Mouse (Mus musculus): ENCODE measurements around the gene Fnbp1. TPM values are rescaled to one million over a fixed set of nuclear protein-coding genes. Genes with fewer than 3 reads are reported as not detected.

The Fnbp1 gene
- polyA plus RNA-seq, 1 experiment from 2014 or later, result 21.7 TPM

DNA sequence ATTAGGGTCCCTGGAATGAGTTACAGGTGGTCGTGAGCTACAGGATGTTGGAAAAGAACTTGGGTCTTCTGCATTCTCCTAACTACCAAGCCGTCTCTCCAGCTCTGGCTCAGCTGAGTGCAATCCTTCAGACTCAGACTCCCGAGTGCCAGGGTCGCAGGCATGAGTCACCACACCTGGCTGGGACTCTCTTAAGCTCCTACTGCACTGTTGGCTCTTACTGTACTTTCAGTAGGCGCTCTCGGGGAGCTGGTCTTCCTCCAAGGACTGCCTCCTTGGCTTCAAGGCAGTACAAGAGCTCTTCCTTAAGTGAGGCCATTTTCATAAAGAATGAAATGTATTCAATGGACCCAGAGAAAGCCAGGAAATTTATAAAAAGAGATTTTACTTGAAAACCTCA lies 100.4 kb downstream of the Fnbp1 start:
- ATAC-seq (ENCODE audit: low read depth), result no peak
- no peak for DNase-seq (ENCODE audit: low spot score)
- Histone ChIP-seq H3K9me3 (ENCODE audit: control insufficient read depth, low read length) (0 out of 2 replicates have a peak, but pooled peaks cover 7% of the 10 kb centered on the region), H3K4me2 (ENCODE audit: low read depth, low read length) (no peak overlapping the region), H3K27me3 (replicated peaks; ENCODE audit: control insufficient read depth, insufficient read depth, low read length) (no peaks in the 10 kb centered on the region), H3K4me3 (ENCODE audit: low read depth, low read length) (no peak overlapping the region), H3K36me3 (ENCODE audit: control insufficient read depth, insufficient read depth, low read length) (peaks cover 56% of the 10 kb centered on the region), H3K27ac (replicated peaks; ENCODE audit: low read depth, low read length) (no peak overlapping the region), H3K9ac (ENCODE audit: low read depth, low read length) (no peak overlapping the region), H3K4me1 (ENCODE audit: control insufficient read depth, insufficient read depth, low read length) (no peaks in the 10 kb centered on the region)
- 85% methylated on average over 6 of the region's 6 CpGs for WGBS

DNA sequence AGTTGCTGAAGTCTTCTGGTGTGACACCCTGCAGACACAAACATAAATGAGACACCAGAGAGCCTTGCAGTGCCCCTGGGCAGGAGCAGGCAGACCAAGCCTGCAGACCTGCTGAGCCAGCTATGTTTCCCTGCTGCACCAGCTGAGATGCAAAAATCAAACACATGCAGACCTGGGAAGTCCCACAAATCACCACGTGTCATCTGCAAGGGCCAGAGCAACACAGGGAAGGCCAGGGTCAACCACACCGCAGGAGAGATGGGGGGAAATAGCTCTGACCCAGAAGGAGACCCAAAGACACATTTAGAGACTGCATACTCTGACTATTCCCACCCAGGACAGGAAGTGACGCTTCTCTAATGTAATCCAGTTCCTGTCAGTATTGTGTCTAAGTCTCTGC lies 101.3 kb downstream of the Fnbp1 start:
- DNase-seq (ENCODE audit: low spot score) (no peak), ATAC-seq (ENCODE audit: low read depth) (no peak)
- 78% methylated on average over 3 of the region's 3 CpGs for WGBS
- H3K4me3 ChIP-seq (ENCODE audit: low read depth, low read length), result no peak overlapping the region
- no peak overlapping the region for H3K9ac ChIP-seq (ENCODE audit: low read depth, low read length)
- H3K36me3 ChIP-seq (ENCODE audit: control insufficient read depth, insufficient read depth, low read length), result peaks cover 60% of the 10 kb centered on the region
- H3K4me2 ChIP-seq (ENCODE audit: low read depth, low read length), result no peak overlapping the region
- H3K27me3 ChIP-seq (replicated peaks; ENCODE audit: control insufficient read depth, insufficient read depth, low read length), result no peaks in the 10 kb centered on the region
- no peaks in the 10 kb centered on the region for H3K4me1 ChIP-seq (ENCODE audit: control insufficient read depth, insufficient read depth, low read length)
- 0 out of 2 replicates have a peak, but pooled peaks cover 7% of the 10 kb centered on the region for H3K9me3 ChIP-seq (ENCODE audit: control insufficient read depth, low read length)
- no peak overlapping the region for H3K27ac ChIP-seq (replicated peaks; ENCODE audit: low read depth, low read length)

DNA sequence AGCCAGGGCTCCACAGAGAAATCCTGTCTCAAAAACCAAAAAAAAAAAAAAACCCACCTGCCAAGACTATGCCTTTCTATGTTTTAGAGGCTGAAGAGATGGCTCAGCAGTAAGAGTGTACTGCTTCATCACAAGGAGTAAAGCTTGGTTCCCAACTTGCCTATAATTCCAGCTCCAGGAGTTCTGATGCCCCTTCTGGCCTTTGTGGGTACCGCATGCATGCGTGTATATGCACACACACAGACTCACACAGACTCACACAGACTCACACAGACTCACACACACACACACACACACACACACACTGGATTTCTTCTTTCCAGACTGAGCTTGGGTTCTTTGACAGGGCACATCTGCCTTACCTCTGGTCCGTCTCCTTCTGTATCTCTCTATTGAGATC lies 101.8 kb downstream of the Fnbp1 start:
- no peak overlapping the region for H3K27ac ChIP-seq (replicated peaks; ENCODE audit: low read depth, low read length)

DNA sequence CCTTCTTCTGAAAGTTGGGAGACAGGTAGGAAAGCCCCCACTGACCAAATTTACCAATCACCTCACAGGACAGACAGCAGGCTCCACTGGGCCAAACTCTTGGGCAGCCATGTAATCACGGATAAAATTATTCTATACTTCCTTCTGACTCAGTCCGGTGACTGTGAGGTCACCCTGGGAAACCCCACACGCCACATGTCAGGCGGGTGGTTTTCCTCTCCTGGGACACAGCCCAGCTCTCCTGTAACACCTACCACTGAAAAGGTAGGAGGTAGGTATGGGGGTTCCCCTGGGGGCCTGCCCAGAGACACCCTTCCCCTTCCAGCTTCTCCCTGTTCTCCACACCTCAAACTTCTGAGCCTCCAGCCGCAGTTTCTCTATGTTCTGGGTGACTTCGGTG lies 105.0 kb downstream of the Fnbp1 start:
- H3K9me3 ChIP-seq (ENCODE audit: control insufficient read depth, low read length), result 0 out of 2 replicates have a peak, but pooled peaks cover 7% of the 10 kb centered on the region
- H3K36me3 ChIP-seq (ENCODE audit: control insufficient read depth, insufficient read depth, low read length), result peaks cover 79% of the 10 kb centered on the region
- H3K27ac ChIP-seq (replicated peaks; ENCODE audit: low read depth, low read length), result no peak overlapping the region
- no peak for DNase-seq (ENCODE audit: low spot score)
- H3K4me1 ChIP-seq (ENCODE audit: control insufficient read depth, insufficient read depth, low read length), result no peaks in the 10 kb centered on the region
- H3K4me3 ChIP-seq (ENCODE audit: low read depth, low read length), result no peak overlapping the region
- no peak overlapping the region for H3K9ac ChIP-seq (ENCODE audit: low read depth, low read length)
- no peak overlapping the region for H3K4me2 ChIP-seq (ENCODE audit: low read depth, low read length)
- no peaks in the 10 kb centered on the region for H3K27me3 ChIP-seq (replicated peaks; ENCODE audit: control insufficient read depth, insufficient read depth, low read length)
- 93% methylated on average over 6 of the region's 6 CpGs for WGBS
- no peak for ATAC-seq (ENCODE audit: low read depth)

More for the DNA sequence above, 101.8 kb downstream of the Fnbp1 start:
- ATAC-seq (ENCODE audit: low read depth), result no peak
- no peak for DNase-seq (ENCODE audit: low spot score)
- WGBS, result 96% methylated on average over 3 of the region's 3 CpGs
- Histone ChIP-seq H3K4me1 (ENCODE audit: control insufficient read depth, insufficient read depth, low read length) (no peaks in the 10 kb centered on the region), H3K36me3 (ENCODE audit: control insufficient read depth, insufficient read depth, low read length) (peaks cover 64% of the 10 kb centered on the region), H3K9ac (ENCODE audit: low read depth, low read length) (no peak overlapping the region), H3K27me3 (replicated peaks; ENCODE audit: control insufficient read depth, insufficient read depth, low read length) (no peaks in the 10 kb centered on the region), H3K4me3 (ENCODE audit: low read depth, low read length) (no peak overlapping the region), H3K9me3 (ENCODE audit: control insufficient read depth, low read length) (0 out of 2 replicates have a peak, but pooled peaks cover 7% of the 10 kb centered on the region), H3K4me2 (ENCODE audit: low read depth, low read length) (no peak overlapping the region)

DNA sequence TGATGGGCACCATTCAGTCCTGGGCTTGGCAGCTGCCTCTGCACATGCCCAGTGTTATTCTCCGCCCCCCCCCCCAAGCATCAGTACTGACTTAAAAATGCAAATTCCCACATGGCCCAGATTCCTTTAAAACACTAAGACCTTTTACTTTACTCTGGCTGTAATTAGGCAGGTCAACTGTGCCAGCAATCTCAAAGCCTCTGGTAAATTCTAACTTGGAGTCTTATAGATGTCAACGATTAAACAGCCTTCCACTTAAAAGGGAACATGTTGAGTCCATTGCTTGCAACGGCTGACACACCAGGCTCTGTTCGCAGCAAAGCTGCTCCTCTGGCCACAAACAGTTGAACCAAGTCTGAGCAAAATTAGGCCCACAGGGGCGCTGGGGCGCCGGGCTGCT lies 109.8 kb downstream of the Fnbp1 start:
- no peaks in the 10 kb centered on the region for H3K27me3 ChIP-seq (replicated peaks; ENCODE audit: control insufficient read depth, insufficient read depth, low read length)
- H3K36me3 ChIP-seq (ENCODE audit: control insufficient read depth, insufficient read depth, low read length), result peaks cover 89% of the 10 kb centered on the region
- H3K9me3 ChIP-seq (ENCODE audit: control insufficient read depth, low read length), result no peaks in the 10 kb centered on the region
- H3K27ac ChIP-seq (replicated peaks; ENCODE audit: low read depth, low read length), result no peak overlapping the region
- ATAC-seq (ENCODE audit: low read depth) (no peak), DNase-seq (ENCODE audit: low spot score) (no peak)
- H3K4me1 ChIP-seq (ENCODE audit: control insufficient read depth, insufficient read depth, low read length), result no peaks in the 10 kb centered on the region
- no peak overlapping the region for H3K4me3 ChIP-seq (ENCODE audit: low read depth, low read length)
- H3K4me2 ChIP-seq (ENCODE audit: low read depth, low read length), result no peak overlapping the region
- WGBS, result 81% methylated on average over 7 of the region's 7 CpGs
- H3K9ac ChIP-seq (ENCODE audit: low read depth, low read length), result no peak overlapping the region

DNA sequence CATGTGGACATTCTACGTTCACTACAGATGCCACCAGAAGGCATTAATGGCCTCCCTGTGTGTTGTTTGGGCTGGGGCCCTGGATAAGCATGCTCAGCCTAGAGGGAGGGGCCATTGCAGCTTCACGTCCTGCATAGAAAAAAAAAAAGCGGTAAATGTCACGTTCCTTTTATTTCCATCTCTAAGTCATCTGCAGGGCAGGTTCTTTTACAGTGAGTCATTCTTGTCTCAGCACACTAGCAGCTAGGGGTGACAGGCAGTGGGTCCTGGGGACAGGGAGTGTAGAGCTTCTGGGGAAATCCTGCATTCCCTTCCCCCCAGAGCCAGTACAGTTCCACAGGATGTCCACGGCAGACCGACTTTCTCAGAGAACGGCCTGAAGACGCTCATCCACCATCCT lies 115.2 kb downstream of the Fnbp1 start:
- Histone ChIP-seq H3K4me2 (ENCODE audit: low read depth, low read length) (no peak overlapping the region), H3K36me3 (ENCODE audit: control insufficient read depth, insufficient read depth, low read length) (peaks cover 42% of the 10 kb centered on the region), H3K9me3 (ENCODE audit: control insufficient read depth, low read length) (no peaks in the 10 kb centered on the region), H3K27me3 (replicated peaks; ENCODE audit: control insufficient read depth, insufficient read depth, low read length) (no peaks in the 10 kb centered on the region), H3K4me3 (ENCODE audit: low read depth, low read length) (no peak overlapping the region), H3K27ac (replicated peaks; ENCODE audit: low read depth, low read length) (no peak overlapping the region), H3K4me1 (ENCODE audit: control insufficient read depth, insufficient read depth, low read length) (no peaks in the 10 kb centered on the region), H3K9ac (ENCODE audit: low read depth, low read length) (no peak overlapping the region)
- 57% methylated on average over 8 of the region's 8 CpGs for WGBS
- DNase-seq (ENCODE audit: low spot score), result no peak
- ATAC-seq (ENCODE audit: low read depth), result no peak

DNA sequence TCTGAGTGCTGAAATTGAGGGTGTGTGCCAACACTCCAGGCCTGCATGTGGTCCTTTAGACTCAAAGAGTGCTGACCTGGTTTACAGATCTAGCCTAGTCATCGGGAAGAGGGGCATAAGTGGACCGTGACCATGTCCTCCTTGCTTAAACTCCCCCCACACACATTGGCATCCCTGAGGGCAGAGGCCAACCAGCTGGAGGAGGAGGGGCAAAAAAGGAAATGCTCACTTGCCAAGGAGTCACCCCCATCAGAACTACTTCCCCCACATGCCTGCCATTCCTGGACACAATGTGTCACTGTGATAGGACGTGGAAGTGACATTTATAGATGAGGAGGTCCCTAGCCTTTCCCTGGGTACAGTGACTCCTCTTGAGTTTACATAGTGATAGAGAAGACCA lies 116.3 kb downstream of the Fnbp1 start:
- Histone ChIP-seq H3K4me1 (ENCODE audit: control insufficient read depth, insufficient read depth, low read length) (no peaks in the 10 kb centered on the region), H3K27ac (replicated peaks; ENCODE audit: low read depth, low read length) (no peak overlapping the region), H3K27me3 (replicated peaks; ENCODE audit: control insufficient read depth, insufficient read depth, low read length) (no peaks in the 10 kb centered on the region), H3K9ac (ENCODE audit: low read depth, low read length) (no peak overlapping the region), H3K36me3 (ENCODE audit: control insufficient read depth, insufficient read depth, low read length) (peaks cover 39% of the 10 kb centered on the region), H3K4me3 (ENCODE audit: low read depth, low read length) (no peak overlapping the region), H3K9me3 (ENCODE audit: control insufficient read depth, low read length) (no peaks in the 10 kb centered on the region), H3K4me2 (ENCODE audit: low read depth, low read length) (no peak overlapping the region)
- DNase-seq (ENCODE audit: low spot score) (no peak), ATAC-seq (ENCODE audit: low read depth) (no peak)
- 72% methylated on average over 3 of the region's 3 CpGs for WGBS

DNA sequence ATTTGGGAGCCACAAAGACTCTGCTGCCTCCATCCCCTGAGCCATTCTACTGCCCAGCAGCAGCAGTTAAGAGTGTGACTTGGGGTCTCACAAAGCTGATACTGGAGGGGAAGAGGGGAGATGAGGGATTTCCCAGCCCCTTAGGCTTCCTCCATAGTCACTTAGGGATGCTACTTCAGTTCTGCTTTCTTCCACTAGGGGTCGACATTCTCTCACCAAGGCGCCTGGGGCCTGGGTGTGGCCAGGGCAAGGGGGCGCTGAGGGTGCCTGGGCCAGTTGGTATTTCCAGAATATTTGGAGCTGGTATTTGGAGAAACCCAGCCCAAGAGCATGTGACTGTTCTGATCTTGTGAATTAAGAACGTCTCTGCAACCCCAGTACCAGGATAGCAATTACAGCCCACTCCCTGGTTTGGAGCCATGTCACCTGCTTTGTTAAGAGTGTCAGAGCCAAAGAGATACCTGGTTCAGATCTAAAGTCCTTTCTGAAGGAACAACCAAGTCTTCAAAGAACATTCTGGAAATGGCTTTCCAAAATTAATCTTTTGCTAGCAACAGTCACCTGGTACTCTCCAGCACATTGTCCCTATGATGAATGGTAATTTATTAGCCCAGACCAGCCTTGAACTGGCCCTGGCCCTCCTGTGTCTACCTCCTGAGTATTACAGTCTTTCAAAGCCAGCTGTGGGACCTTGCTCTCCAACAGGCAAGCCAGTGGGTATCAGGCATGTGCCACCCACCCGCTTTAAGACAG lies 117.0 kb downstream of the Fnbp1 start:
- no peak overlapping the region for H3K9ac ChIP-seq (ENCODE audit: low read depth, low read length)
- H3K4me3 ChIP-seq (ENCODE audit: low read depth, low read length), result no peak overlapping the region
- 30% methylated on average over 5 of the region's 5 CpGs for WGBS
- H3K4me1 ChIP-seq (ENCODE audit: control insufficient read depth, insufficient read depth, low read length), result no peaks in the 10 kb centered on the region
- no peak overlapping the region for H3K4me2 ChIP-seq (ENCODE audit: low read depth, low read length)
- ATAC-seq (ENCODE audit: low read depth) (peak; percentile 42; the same call in 1 of the 2 replicates), DNase-seq (ENCODE audit: low spot score) (peak; percentile 50)
- H3K27ac ChIP-seq (replicated peaks; ENCODE audit: low read depth, low read length), result no peak overlapping the region
- no peaks in the 10 kb centered on the region for H3K9me3 ChIP-seq (ENCODE audit: control insufficient read depth, low read length)
- peaks cover 41% of the 10 kb centered on the region for H3K36me3 ChIP-seq (ENCODE audit: control insufficient read depth, insufficient read depth, low read length)
- H3K27me3 ChIP-seq (replicated peaks; ENCODE audit: control insufficient read depth, insufficient read depth, low read length), result no peaks in the 10 kb centered on the region

DNA sequence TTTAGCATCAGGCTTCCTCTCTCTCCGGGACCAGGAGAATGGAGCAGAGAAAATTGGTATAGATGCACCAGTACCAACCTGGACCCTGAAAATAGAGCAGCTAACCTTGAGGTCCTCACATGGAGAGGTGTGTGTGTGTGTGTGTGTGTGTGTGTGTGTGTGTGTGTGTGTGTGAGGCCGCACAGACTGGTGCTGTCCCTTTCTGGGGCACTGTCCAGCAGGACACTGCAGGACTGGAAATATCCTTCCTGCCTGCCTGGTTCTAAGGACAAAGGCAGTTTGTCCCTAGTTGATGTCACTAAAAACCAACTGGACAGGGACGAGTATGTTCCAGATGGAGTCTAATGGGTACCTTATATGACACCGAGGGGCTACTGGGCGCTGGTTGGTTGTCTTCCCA lies 117.9 kb downstream of the Fnbp1 start:
- ATAC-seq (ENCODE audit: low read depth), result no peak
- WGBS, result 78% methylated on average over 5 of the region's 5 CpGs

More for the DNA sequence above, 117.9 kb downstream of the Fnbp1 start:
- Histone ChIP-seq H3K27me3 (replicated peaks; ENCODE audit: control insufficient read depth, insufficient read depth, low read length) (no peaks in the 10 kb centered on the region), H3K36me3 (ENCODE audit: control insufficient read depth, insufficient read depth, low read length) (peaks cover 40% of the 10 kb centered on the region), H3K4me2 (ENCODE audit: low read depth, low read length) (no peak overlapping the region), H3K9ac (ENCODE audit: low read depth, low read length) (no peak overlapping the region), H3K4me1 (ENCODE audit: control insufficient read depth, insufficient read depth, low read length) (no peaks in the 10 kb centered on the region), H3K27ac (replicated peaks; ENCODE audit: low read depth, low read length) (no peak overlapping the region), H3K4me3 (ENCODE audit: low read depth, low read length) (no peak overlapping the region), H3K9me3 (ENCODE audit: control insufficient read depth, low read length) (no peaks in the 10 kb centered on the region)
- DNase-seq (ENCODE audit: low spot score), result no peak

Data from embryonic facial prominence, embryonic 14.5 days (tissue).